ENCODE assay signal across 7 mouse cellular contexts in the genomic region with DNA sequence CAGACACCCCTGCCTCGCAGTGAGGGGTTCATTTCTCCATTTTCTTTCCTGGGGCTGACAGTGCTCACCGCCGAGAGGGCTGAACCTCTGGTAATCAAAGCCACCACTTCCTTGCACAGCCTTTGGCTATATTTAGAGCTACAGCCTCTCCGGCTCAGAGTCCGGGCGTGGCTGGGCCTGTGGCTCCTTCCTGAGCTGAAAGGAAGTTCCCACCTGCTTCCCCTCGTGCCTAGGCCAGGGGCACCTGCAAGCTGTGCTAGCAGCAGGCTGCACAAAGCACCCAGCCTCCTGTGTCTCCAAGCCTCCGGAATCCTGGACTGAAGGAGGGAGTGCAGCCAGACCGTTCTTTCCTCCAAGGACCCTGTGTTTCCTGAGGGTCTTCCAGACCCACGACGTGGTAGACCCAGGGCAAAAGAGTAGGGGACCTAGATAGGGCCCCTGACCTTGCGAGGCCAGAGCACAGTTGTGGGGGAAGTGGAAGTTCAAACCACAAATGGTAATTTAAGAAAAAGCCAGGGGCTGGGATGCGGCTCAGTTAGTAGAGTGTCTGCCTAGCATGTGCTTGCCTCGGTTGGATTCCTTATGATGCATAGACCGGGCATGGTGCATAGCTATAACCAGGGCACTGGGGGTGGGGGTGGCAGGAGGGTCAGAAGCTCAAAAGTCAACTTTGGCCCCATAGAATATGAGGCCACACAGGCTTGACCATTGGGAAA. TPM values are rescaled to one million over a fixed set of nuclear protein-coding genes. Genes with fewer than 3 reads are reported as not detected.
DNase-seq lines count a peak whose midpoint lies in the region; ATAC-seq and TF ChIP-seq lines count a peak whose summit lies in the region.

No protein-coding gene starts in this region.

- peak overlapping the region; percentile 45 for H3K4me3 ChIP-seq in E14TG2a.4 (replicated peaks; ENCODE audit: low read length)
- H3K4me3 ChIP-seq in bone marrow, adult 2 months (replicated peaks; ENCODE audit: control insufficient read depth, low read depth, low read length), result peak overlapping the region; percentile 41
- H3K4me3 ChIP-seq in limb, embryonic 15.5 days, result no peak overlapping the region
- H3K4me3 ChIP-seq in hindbrain, embryonic 14.5 days (replicated peaks; ENCODE audit: low read length), result no peak overlapping the region

- no peak for DNase-seq in right cerebral cortex, adult 18-20 months
- DNase-seq in hindbrain, embryonic 14.5 days (ENCODE audit: low spot score), result no peak
- DNase-seq in urinary bladder, postnatal 36 days (ENCODE audit: low spot score in 2 of 2), result no peak

- peaks cover 58% of the 10 kb centered on the region for H3K4me1 ChIP-seq in E14TG2a.4 (replicated peaks; ENCODE audit: low read depth, low read length)
- peaks cover 16% of the 10 kb centered on the region for H3K4me1 ChIP-seq in bone marrow, adult 2 months (ENCODE audit: control insufficient read depth, insufficient read depth, low read length)
- peaks cover 11% of the 10 kb centered on the region for H3K4me1 ChIP-seq in limb, embryonic 15.5 days
- no peaks in the 10 kb centered on the region for H3K4me1 ChIP-seq in hindbrain, embryonic 14.5 days (replicated peaks; ENCODE audit: control insufficient read depth, insufficient read depth, low read length)

- peak overlapping the region; percentile 94 for H3K27ac ChIP-seq in bone marrow, adult 2 months (ENCODE audit: control insufficient read depth, insufficient read depth, low read depth, low read length, poor library complexity)
- 0 out of 2 replicates have a peak overlapping the region, but pooled peaks have one; percentile 50 for H3K27ac ChIP-seq in limb, embryonic 15.5 days
- no peak overlapping the region for H3K27ac ChIP-seq in hindbrain, embryonic 14.5 days

- TF ChIP-seq POLR2A in bone marrow, adult 2 months (IDR thresholded peaks at IDR 0.05; ENCODE audit: borderline replicate concordance, control insufficient read depth, low read depth, low read length), result peak; percentile 76

- no peaks in the 10 kb centered on the region for H3K36me3 ChIP-seq in E14TG2a.4 (ENCODE audit: insufficient read depth, low read length)
- no peaks in the 10 kb centered on the region for H3K36me3 ChIP-seq in limb, embryonic 15.5 days
- no peaks in the 10 kb centered on the region for H3K36me3 ChIP-seq in hindbrain, embryonic 14.5 days (replicated peaks; ENCODE audit: control insufficient read depth, insufficient read depth)

- TF ChIP-seq CTCF in E14TG2a.4 (conservative IDR thresholded peaks at IDR 0.05; ENCODE audit: low read length), result no peak
- TF ChIP-seq CTCF in bone marrow, adult 2 months (IDR thresholded peaks at IDR 0.05; ENCODE audit: control insufficient read depth, insufficient read depth, low read length), result no peak

- no peak overlapping the region for H3K9ac ChIP-seq in limb, embryonic 15.5 days
- H3K9ac ChIP-seq in hindbrain, embryonic 14.5 days, result no peak overlapping the region

- H3K4me2 ChIP-seq in limb, embryonic 15.5 days, result no peak overlapping the region
- no peak overlapping the region for H3K4me2 ChIP-seq in hindbrain, embryonic 14.5 days (replicated peaks)

- no peak for ATAC-seq in limb, embryonic 15.5 days (ENCODE audit: insufficient number of reproducible peaks, low FRiP score, low TSS enrichment, low read depth)
- ATAC-seq in neutrophil, adult 5-6 weeks (ENCODE audit: extremely low read depth, insufficient number of reproducible peaks, low FRiP score, poor library complexity, severe bottlenecking), result peak; percentile 64
- no peak for ATAC-seq in hindbrain, embryonic 14.5 days (ENCODE audit: low FRiP score)

- no peaks in the 10 kb centered on the region for H3K9me3 ChIP-seq in E14TG2a.4 (ENCODE audit: low read length)
- no peaks in the 10 kb centered on the region for H3K9me3 ChIP-seq in limb, embryonic 15.5 days
- no peaks in the 10 kb centered on the region for H3K9me3 ChIP-seq in hindbrain, embryonic 14.5 days (ENCODE audit: control insufficient read depth, low read length)

- no peaks in the 10 kb centered on the region for H3K27me3 ChIP-seq in E14TG2a.4 (ENCODE audit: insufficient read depth, low read length)
- H3K27me3 ChIP-seq in limb, embryonic 15.5 days, result no peaks in the 10 kb centered on the region
- H3K27me3 ChIP-seq in hindbrain, embryonic 14.5 days (ENCODE audit: control insufficient read depth, insufficient read depth, low read length), result no peaks in the 10 kb centered on the region

- WGBS in bone marrow, adult 2 months, result 2% methylated on average over 15 of the region's 15 CpGs
- 61% methylated on average over 15 of the region's 15 CpGs for WGBS in limb, embryonic 15.5 days
- WGBS in hindbrain, embryonic 14.5 days, result 81% methylated on average over 15 of the region's 15 CpGs

RNA-seq across cellular contexts. Expression of gene Rbm38, which starts 26.4 kb away (rescaled TPM):
- 204 and 219 TPM in 2 replicates for polyA plus RNA-seq in bone marrow, adult 2 months (2011; ENCODE audit: insufficient read depth, insufficient read length, low replicate concordance, missing spikeins)
- polyA plus RNA-seq in limb, embryonic 15.5 days (2015; fragmentation: Nextera tagmentation; extraction: Ambion mirVana), result 21.9 and 37.9 TPM in 2 replicates
- 90.4 and 119 TPM in 2 replicates for total RNA-seq in neutrophil, adult 5-6 weeks (2017)
- polyA plus RNA-seq in hindbrain, embryonic 14.5 days (2014; fragmentation: Nextera tagmentation; extraction: Ambion mirVana), result 13.3 and 16.4 TPM in 2 replicates

RNA-seq across cellular contexts. Expression of gene Rae1, which starts 46.8 kb away (rescaled TPM):
- polyA plus RNA-seq in bone marrow, adult 2 months (2011; ENCODE audit: insufficient read depth, insufficient read length, low replicate concordance, missing spikeins), result 55.2 and 61.5 TPM in 2 replicates
- 112 and 115 TPM in 2 replicates for polyA plus RNA-seq in limb, embryonic 15.5 days (2015; fragmentation: Nextera tagmentation; extraction: Ambion mirVana)
- total RNA-seq in neutrophil, adult 5-6 weeks (2017), result 39.8 and 51.1 TPM in 2 replicates
- 111 and 117 TPM in 2 replicates for polyA plus RNA-seq in hindbrain, embryonic 14.5 days (2014; fragmentation: Nextera tagmentation; extraction: Ambion mirVana)

Comparison
In these comparisons a context has a peak if more than half of its experiments do, and no peak if none do; other contexts are left out.
1. H3K4me3 ChIP-seq: peak in E14TG2a.4 (single experiment) and bone marrow, adult 2 months (single experiment); none in limb, embryonic 15.5 days (single experiment) and hindbrain, embryonic 14.5 days (single experiment).